Mouse (Mus musculus): Measurements from ENCODE around the gene Nek6.

GRCm38 (mm10) chr2:38471745-38472144, 39.7 kb upstream of the Nek6 start:
- TF ChIP-seq CTCF (conservative IDR thresholded peaks at IDR 0.05; ENCODE audit: insufficient read depth, insufficient read length, low read depth, low read length) (no peak), POLR2A (IDR thresholded peaks at IDR 0.05; ENCODE audit: low read depth, low read length) (no peak)
